Mouse (Mus musculus) macrophage (primary cell): ENCODE measurements around the gene Cdk7. TPM values are rescaled to one million over a fixed set of nuclear protein-coding genes. Genes with fewer than 3 reads are reported as not detected.
A peak's percentile ranks its signal among the peaks of the same experiment; 100 is the strongest.
"Not testable (repeated sequence)": the region's sequence is repeated elsewhere in the genome, so short reads cannot be mapped to it uniquely, and the experiment has no call there.

Experiments used
- H3K27ac ChIP-seq: fragments of 350-480 bp; formaldehyde crosslinking; 2 replicates; pipeline ENCODE4 v1.9.0; 2021
- H3K36me3 ChIP-seq: fragments of 350-480 bp; formaldehyde crosslinking; 2 replicates; pipeline ENCODE4 v1.9.0; 2021; ENCODE audit errors: inconsistent target
- H3K4me3 ChIP-seq: fragments of 350-480 bp; formaldehyde crosslinking; 2 replicates; pipeline ENCODE4 v1.9.0; 2021; ENCODE audit errors: inconsistent target
- H3K79me2 ChIP-seq: fragments of 350-480 bp; formaldehyde crosslinking; 2 replicates; pipeline ENCODE4 v1.9.0; 2021; ENCODE audit errors: inconsistent target
- WGBS: methylation state at CpG from one replicate; pipeline ENCODE4 v1.1.7; 2026; ENCODE audit warnings: inconsistent platforms; ENCODE audit not compliant: missing documents; 5-methylcytosine and 5-hydroxymethylcytosine counted together
- polyA plus RNA-seq: library from polyadenylated mRNA; stranded (reverse); fragments of 250-400 nt; gene quantifications from 3 replicates; pipeline ENCODE4 v1.2.4, GENCODE M21; 2018; ENCODE audit warnings: inconsistent platforms

The Cdk7 gene
- polyA plus RNA-seq, 1 experiment from 2014 or later = 15.2 TPM

GRCm38 (mm10) chr13:100743346-100744035, 12.8 kb upstream of the Cdk7 start:
- Histone ChIP-seq H3K79me2 (peaks cover 42% of the 10 kb centered on the region), H3K27ac (peak overlapping the region; percentile 65), H3K36me3 (no peaks in the 10 kb centered on the region), H3K4me3 (peak overlapping the region; percentile 57)
- WGBS = 82% methylated on average over 10 of the region's 11 CpGs

- WGBS = 86% methylated on average over 5 of the region's 5 CpGs
- H3K36me3 ChIP-seq = no peaks in the 10 kb centered on the region
- peaks cover 42% of the 10 kb centered on the region for H3K79me2 ChIP-seq
- no peak overlapping the region for H3K27ac ChIP-seq
- no peak overlapping the region for H3K4me3 ChIP-seq
Observed at GRCm38 (mm10) chr13:100742831-100743230, 12.1 kb upstream of the Cdk7 start.

- 100% methylated on average over 2 of the region's 2 CpGs for WGBS
- peaks cover 30% of the 10 kb centered on the region for H3K79me2 ChIP-seq
- H3K27ac ChIP-seq = no peak overlapping the region
- peaks cover 10% of the 10 kb centered on the region; the same call in 1 of the 2 replicates for H3K36me3 ChIP-seq
- H3K4me3 ChIP-seq = no peak overlapping the region
Observed at GRCm38 (mm10) chr13:100732756-100733155, 2.0 kb upstream of the Cdk7 start.

- Histone ChIP-seq H3K27ac (peak overlapping the region; percentile 66; the same call in 1 of the 2 replicates), H3K79me2 (peaks cover 42% of the 10 kb centered on the region), H3K36me3 (peaks cover 14% of the 10 kb centered on the region; the same call in 1 of the 2 replicates)
- 89% methylated on average over 1 of the region's 6 CpGs for WGBS
- not testable (repeated sequence) for H3K4me3 ChIP-seq
Observed at GRCm38 (mm10) chr13:100731462-100732046, 815 bp upstream of the Cdk7 start.

GRCm38 (mm10) chr13:100730153-100730860, 432 bp downstream of the Cdk7 start:
- peak overlapping the region; percentile 66 for H3K27ac ChIP-seq
- H3K36me3 ChIP-seq = peaks cover 13% of the 10 kb centered on the region; the same call in 1 of the 2 replicates
- peaks cover 54% of the 10 kb centered on the region for H3K79me2 ChIP-seq
- WGBS = under 1% methylated on average over 30 of the region's 30 CpGs
- H3K4me3 ChIP-seq = peak overlapping the region; percentile 97

- WGBS = 100% methylated on average over 3 of the region's 4 CpGs
- H3K4me3 ChIP-seq, H3K36me3 ChIP-seq, H3K27ac ChIP-seq: not testable (repeated sequence)
- H3K79me2 ChIP-seq = peaks cover 72% of the 10 kb centered on the region
Observed at GRCm38 (mm10) chr13:100728530-100728929, 2.2 kb downstream of the Cdk7 start.

GRCm38 (mm10) chr13:100728086-100728485, 2.7 kb downstream of the Cdk7 start:
- Histone ChIP-seq H3K36me3 (peaks cover 8% of the 10 kb centered on the region; the same call in 1 of the 2 replicates), H3K4me3 (no peak overlapping the region), H3K79me2 (peaks cover 76% of the 10 kb centered on the region), H3K27ac (no peak overlapping the region)
- WGBS = 92% methylated on average over 5 of the region's 5 CpGs

- 92% methylated on average over 10 of the region's 10 CpGs for WGBS
- no peak overlapping the region for H3K27ac ChIP-seq
- H3K4me3 ChIP-seq = no peak overlapping the region
- H3K36me3 ChIP-seq = peaks cover 19% of the 10 kb centered on the region; the same call in 1 of the 2 replicates
- peaks cover 87% of the 10 kb centered on the region for H3K79me2 ChIP-seq
Observed at GRCm38 (mm10) chr13:100725194-100725593, 5.5 kb downstream of the Cdk7 start.

- Histone ChIP-seq H3K4me3 (no peak overlapping the region), H3K36me3 (peaks cover 19% of the 10 kb centered on the region; the same call in 1 of the 2 replicates), H3K79me2 (peaks cover 78% of the 10 kb centered on the region), H3K27ac (no peak overlapping the region)
- 92% methylated on average over 7 of the region's 7 CpGs for WGBS
Observed at GRCm38 (mm10) chr13:100724051-100724754, 6.5 kb downstream of the Cdk7 start.

- Histone ChIP-seq H3K36me3 (peaks cover 30% of the 10 kb centered on the region; the same call in 1 of the 2 replicates), H3K79me2 (peaks cover 52% of the 10 kb centered on the region), H3K27ac (no peak overlapping the region), H3K4me3 (no peak overlapping the region)
- 85% methylated on average over 5 of the region's 5 CpGs for WGBS
Observed at GRCm38 (mm10) chr13:100721656-100722055, 9.1 kb downstream of the Cdk7 start.

- Histone ChIP-seq H3K4me3 (no peak overlapping the region), H3K79me2 (no peaks in the 10 kb centered on the region), H3K27ac (no peak overlapping the region), H3K36me3 (peaks cover 43% of the 10 kb centered on the region)
- WGBS = 87% methylated on average over 6 of the region's 6 CpGs
Observed at GRCm38 (mm10) chr13:100715467-100715866, 15.3 kb downstream of the Cdk7 start.

- Histone ChIP-seq H3K36me3 (peaks cover 89% of the 10 kb centered on the region), H3K79me2 (no peaks in the 10 kb centered on the region), H3K27ac (no peak overlapping the region), H3K4me3 (no peak overlapping the region)
- WGBS = 96% methylated on average over 7 of the region's 7 CpGs
Observed at GRCm38 (mm10) chr13:100706206-100706605, 24.5 kb downstream of the Cdk7 start.

- WGBS = 100% methylated on average over 2 of the region's 2 CpGs
- Histone ChIP-seq H3K79me2 (no peaks in the 10 kb centered on the region), H3K4me3 (no peak overlapping the region), H3K27ac (no peak overlapping the region), H3K36me3 (peaks cover 70% of the 10 kb centered on the region)
Observed at GRCm38 (mm10) chr13:100703468-100703867, 27.3 kb downstream of the Cdk7 start.

GRCm38 (mm10) chr13:100698866-100699265, 31.9 kb downstream of the Cdk7 start:
- peaks cover 41% of the 10 kb centered on the region for H3K36me3 ChIP-seq
- WGBS = 88% methylated on average over 9 of the region's 10 CpGs
- no peak overlapping the region for H3K27ac ChIP-seq
- H3K79me2 ChIP-seq = no peaks in the 10 kb centered on the region
- H3K4me3 ChIP-seq = no peak overlapping the region
